Mouse (Mus musculus) Patski (cell line): ENCODE data around the gene Jak1. TPM values are rescaled to one million over a fixed set of nuclear protein-coding genes. Genes with fewer than 3 reads are reported as not detected.

ENCODE experiments used
- ATAC-seq: fragments of 100-300 bp; one replicate; pipeline ENCODE4 v1.8.0; 2021
- CTCF ChIA-PET: fragments of 350-600 bp; sonication (Branson Sonifier 250); formaldehyde crosslinking; loops from one replicate; lab custom pipeline; 2022; ENCODE audit warnings: inconsistent platforms; lab: Charles Lee
- POLR2A ChIA-PET: fragments of 350-600 bp; sonication (Branson Sonifier 250); formaldehyde crosslinking; loops from one replicate; lab custom pipeline; 2022; ENCODE audit warnings: antibody characterized with exemption, inconsistent platforms; lab: Charles Lee
- DNase-seq: peaks from one replicate; pipeline ENCODE4 v3.0.0-alpha.2; 2011; ENCODE audit warnings: low read depth, low spot score
- H3K27me3 ChIP-seq: fragments of 371-371 bp; one replicate; pipeline ENCODE4 v1.5.1; 2021
- CTCF ChIP-seq: fragments of 100-300 bp; IDR thresholded peaks from one replicate; pipeline ENCODE4 v1.5.1; 2021
- in situ Hi-C: fragments of 300-500 bp; cut with MboI; formaldehyde crosslinking; loops from 3 replicates; pipeline ENCODE4 v1.11.1; 2018; ENCODE audit warnings: low pct_unique_long_range_greater_than_20kb, mixed read lengths
- polyA plus RNA-seq: library from polyadenylated mRNA; unstranded; gene quantifications from one replicate; pipeline ENCODE4 v1.2.3, GENCODE M21; 2021

The Jak1 gene
- polyA plus RNA-seq, 1 experiment from 2014 or later = 115 TPM

DNA sequence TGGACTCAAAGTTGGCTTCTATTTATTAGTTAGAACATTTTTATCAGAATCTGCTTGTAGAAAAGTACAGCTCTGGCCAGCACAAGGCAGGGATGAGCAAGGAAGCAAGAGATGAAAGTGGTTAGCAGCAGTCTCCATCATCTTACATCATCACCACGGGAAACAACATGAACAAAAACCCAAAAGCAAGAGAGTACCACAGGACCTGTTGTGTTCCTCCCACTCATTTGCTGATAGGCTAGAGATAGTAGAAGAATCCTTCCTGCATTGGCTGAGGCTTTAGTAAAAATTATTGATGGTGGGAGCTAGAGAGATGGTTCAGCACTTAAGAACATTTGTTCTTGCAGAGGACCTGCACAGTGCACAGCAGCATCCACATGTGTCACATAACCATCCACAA is 70.9 kb downstream of the Jak1 start:
- ATAC-seq (no peak), DNase-seq (no peak)
- in situ Hi-C loops = no loop called here
- H3K27me3 ChIP-seq = no peaks in the 10 kb centered on the region
- TF ChIP-seq CTCF = no peak
- CTCF ChIA-PET = no interaction called here
- POLR2A ChIA-PET = no interaction called here

DNA sequence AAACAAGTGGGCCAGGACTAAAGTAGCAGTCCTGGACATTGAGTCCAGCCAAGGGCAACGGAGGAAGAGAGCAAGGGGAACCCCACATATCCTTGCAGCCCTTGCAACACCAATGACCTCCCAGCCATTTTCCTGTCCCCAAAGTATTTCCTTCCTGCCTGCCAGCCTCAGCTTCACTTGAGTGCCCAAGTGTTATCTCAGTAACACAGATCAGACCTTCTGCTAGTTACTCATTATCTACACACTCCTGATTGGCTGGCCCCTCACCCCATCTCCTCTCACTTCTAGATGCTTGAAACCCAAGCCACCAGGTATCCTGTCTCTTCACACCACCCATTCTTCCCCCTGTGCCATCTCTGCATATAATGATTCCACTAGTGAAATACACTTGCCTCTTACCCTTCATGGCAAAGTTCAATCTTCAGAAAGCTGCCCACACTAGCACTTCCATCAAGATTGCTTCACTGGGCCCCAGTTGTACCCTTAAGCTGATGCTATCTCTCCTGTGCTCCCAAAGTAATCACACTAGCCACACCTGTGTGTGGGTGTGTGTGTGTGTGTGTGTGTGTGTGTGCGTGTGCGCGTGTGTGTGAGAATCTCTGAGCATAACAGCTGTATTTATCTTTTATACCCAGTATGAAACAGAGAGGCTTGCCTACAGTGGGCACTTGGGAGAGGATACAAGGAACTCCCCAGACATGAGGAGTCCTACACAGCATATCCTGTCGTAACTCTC is 72.7 kb downstream of the Jak1 start:
- no peaks in the 10 kb centered on the region for H3K27me3 ChIP-seq
- ATAC-seq (no peak), DNase-seq (no peak)
- in situ Hi-C loops = no loop called here
- POLR2A ChIA-PET = no interaction called here
- TF ChIP-seq CTCF = no peak
- CTCF ChIA-PET = no interaction called here

GRCm38 (mm10) chr4:101187381-101187780 is 77.7 kb downstream of the Jak1 start:
- POLR2A ChIA-PET = no interaction called here
- H3K27me3 ChIP-seq = no peaks in the 10 kb centered on the region
- DNase-seq (no peak), ATAC-seq (no peak)
- no peak for TF ChIP-seq CTCF
- in situ Hi-C loops = no loop called here
- CTCF ChIA-PET = no interaction called here

GRCm38 (mm10) chr4:101186591-101186990 is 78.5 kb downstream of the Jak1 start:
- TF ChIP-seq CTCF = no peak
- in situ Hi-C loops = no loop called here
- ChIA-PET CTCF (interaction anchor here (0.8 kb wide), 1 partner anchor 73 kb away, joined by 3 read pairs; no protein-coding TSS in a partner anchor), POLR2A (no interaction called here)
- no peak for DNase-seq
- ATAC-seq = no peak
- H3K27me3 ChIP-seq = no peaks in the 10 kb centered on the region

GRCm38 (mm10) chr4:101185216-101185615 is 79.9 kb downstream of the Jak1 start:
- POLR2A ChIA-PET = no interaction called here
- in situ Hi-C loops = no loop called here
- ATAC-seq (no peak), DNase-seq (no peak)
- CTCF ChIA-PET = interaction anchor here (1.0 kb wide), 1 partner anchor 69 kb away, joined by 3 read pairs; no protein-coding TSS in a partner anchor
- TF ChIP-seq CTCF = no peak
- no peaks in the 10 kb centered on the region for H3K27me3 ChIP-seq

DNA sequence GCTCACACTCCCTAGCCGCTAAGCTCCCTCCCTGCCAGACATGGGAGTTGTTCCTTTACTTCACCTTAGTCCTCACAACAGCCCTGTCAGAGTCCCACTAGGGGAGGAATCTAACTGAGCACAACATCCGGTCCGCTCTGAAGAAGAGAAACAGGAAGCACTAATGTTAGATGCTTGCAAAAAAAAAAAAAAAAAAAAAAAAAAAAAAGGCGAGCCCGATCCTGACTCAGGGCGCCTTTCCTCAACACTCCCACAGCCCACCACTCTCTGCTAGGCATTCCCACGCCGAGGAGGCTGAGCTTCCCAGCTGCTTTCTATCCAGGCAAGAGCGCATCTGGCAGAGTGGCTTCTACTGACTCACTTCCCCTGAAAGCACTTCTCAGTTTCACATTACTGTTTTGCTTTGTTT is 82.5 kb downstream of the Jak1 start:
- in situ Hi-C loops = no loop called here
- no peaks in the 10 kb centered on the region for H3K27me3 ChIP-seq
- ChIA-PET POLR2A (no interaction called here), CTCF (no interaction called here)
- DNase-seq (no peak), ATAC-seq (no peak)
- no peak for TF ChIP-seq CTCF

DNA sequence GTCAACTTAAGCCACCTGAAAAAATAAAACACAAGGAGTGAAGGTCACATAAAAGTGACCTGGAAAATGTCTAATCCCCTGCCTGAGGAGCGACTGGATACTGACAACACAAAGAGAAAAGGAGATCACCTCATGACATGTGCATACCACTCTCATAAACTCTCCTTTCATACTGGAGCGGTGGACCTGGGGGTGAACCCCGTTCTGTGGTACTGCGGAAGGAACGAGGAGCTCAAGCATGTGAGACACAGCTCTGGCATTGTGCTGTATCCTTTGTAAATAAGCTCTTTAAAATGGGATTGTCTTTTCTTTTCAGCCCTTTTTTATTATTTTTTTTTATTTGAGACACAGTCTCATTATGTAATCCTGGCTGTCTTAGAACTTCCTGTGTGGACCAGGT is 84.4 kb downstream of the Jak1 start:
- POLR2A ChIA-PET = no interaction called here
- CTCF ChIA-PET = interaction anchor here (1.5 kb wide), 1 partner anchor 11 kb away, joined by 6 read pairs; no protein-coding TSS in a partner anchor
- ATAC-seq = no peak
- DNase-seq = no peak
- H3K27me3 ChIP-seq = no peaks in the 10 kb centered on the region
- no peak for TF ChIP-seq CTCF
- in situ Hi-C loops = no loop called here

DNA sequence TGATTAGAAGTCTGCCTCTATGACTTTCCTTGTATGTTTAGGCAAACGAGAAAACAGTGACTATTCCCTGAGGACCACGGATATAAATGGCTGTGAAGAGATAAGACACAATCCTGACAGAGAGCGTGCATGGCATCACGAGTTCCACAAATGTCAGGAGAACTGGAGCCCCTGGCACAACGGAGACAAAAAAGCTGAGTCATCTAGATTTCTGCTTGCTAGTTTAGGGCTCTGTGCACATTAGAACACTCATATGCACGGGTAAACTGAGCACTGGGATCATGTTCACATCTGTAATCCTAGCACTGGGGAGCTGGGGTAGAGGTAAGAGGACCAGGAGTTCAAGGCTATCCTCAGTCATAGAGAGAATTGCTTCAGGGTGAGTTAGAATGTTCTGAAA is 85.2 kb downstream of the Jak1 start:
- in situ Hi-C loops = no loop called here
- DNase-seq = no peak
- POLR2A ChIA-PET = no interaction called here

GRCm38 (mm10) chr4:101179076-101179475 is 86.0 kb downstream of the Jak1 start:
- no peak for TF ChIP-seq CTCF
- ATAC-seq = no peak
- ChIA-PET POLR2A (no interaction called here), CTCF (interaction anchor here (1.5 kb wide), 1 partner anchor 10 kb away, joined by 6 read pairs; no protein-coding TSS in a partner anchor)
- in situ Hi-C loops = no loop called here
- no peaks in the 10 kb centered on the region for H3K27me3 ChIP-seq
- DNase-seq = no peak

More for the DNA sequence above, 85.2 kb downstream of the Jak1 start:
- CTCF ChIA-PET = interaction anchor here (1.5 kb wide), 1 partner anchor 11 kb away, joined by 6 read pairs; no protein-coding TSS in a partner anchor
- no peak for ATAC-seq
- no peak for TF ChIP-seq CTCF
- H3K27me3 ChIP-seq = no peaks in the 10 kb centered on the region

DNA sequence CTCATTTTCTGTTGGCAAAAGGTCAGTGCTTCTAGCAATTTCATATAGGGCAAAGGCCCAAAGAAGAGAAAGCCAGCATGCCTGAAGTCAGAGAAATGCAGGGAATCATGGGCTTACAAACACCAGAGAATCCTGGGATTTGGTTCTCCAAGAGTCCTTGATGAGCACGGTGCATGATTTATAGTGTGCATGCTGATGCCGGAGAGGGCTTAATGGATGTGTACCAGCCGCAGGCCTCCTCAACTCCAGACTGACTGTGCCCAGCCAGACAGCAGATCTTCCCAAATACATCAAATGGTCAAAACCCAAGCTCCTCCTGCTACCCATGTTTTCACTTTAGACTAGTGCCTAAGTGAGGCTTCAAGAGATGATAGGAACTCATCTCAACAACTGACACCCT is 87.3 kb downstream of the Jak1 start:
- ChIA-PET CTCF (no interaction called here), POLR2A (no interaction called here)
- TF ChIP-seq CTCF = no peak
- in situ Hi-C loops = no loop called here
- no peaks in the 10 kb centered on the region for H3K27me3 ChIP-seq
- no peak for ATAC-seq
- no peak for DNase-seq

GRCm38 (mm10) chr4:101176123-101176522 is 89.0 kb downstream of the Jak1 start:
- no peak for DNase-seq
- ATAC-seq = no peak
- no peak for TF ChIP-seq CTCF
- ChIA-PET POLR2A (no interaction called here), CTCF (no interaction called here)
- in situ Hi-C loops = no loop called here
- no peaks in the 10 kb centered on the region for H3K27me3 ChIP-seq
